Mouse (Mus musculus) central nervous system, embryonic 11.5 days (tissue): ENCODE data around the gene Tmem101. TPM values are rescaled to one million over a fixed set of nuclear protein-coding genes. Genes with fewer than 3 reads are reported as not detected.

Experiments
- polyA plus RNA-seq: library from polyadenylated mRNA; depleted of rRNA; stranded (reverse); fragments of >200 nt; gene quantifications from 2 replicates; pipeline ENCODE4 v1.2.3, GENCODE M21; 2012; rRNA removed

Gene Tmem101
- 33.5 and 34.9 TPM in 2 replicates for polyA plus RNA-seq

DNA sequence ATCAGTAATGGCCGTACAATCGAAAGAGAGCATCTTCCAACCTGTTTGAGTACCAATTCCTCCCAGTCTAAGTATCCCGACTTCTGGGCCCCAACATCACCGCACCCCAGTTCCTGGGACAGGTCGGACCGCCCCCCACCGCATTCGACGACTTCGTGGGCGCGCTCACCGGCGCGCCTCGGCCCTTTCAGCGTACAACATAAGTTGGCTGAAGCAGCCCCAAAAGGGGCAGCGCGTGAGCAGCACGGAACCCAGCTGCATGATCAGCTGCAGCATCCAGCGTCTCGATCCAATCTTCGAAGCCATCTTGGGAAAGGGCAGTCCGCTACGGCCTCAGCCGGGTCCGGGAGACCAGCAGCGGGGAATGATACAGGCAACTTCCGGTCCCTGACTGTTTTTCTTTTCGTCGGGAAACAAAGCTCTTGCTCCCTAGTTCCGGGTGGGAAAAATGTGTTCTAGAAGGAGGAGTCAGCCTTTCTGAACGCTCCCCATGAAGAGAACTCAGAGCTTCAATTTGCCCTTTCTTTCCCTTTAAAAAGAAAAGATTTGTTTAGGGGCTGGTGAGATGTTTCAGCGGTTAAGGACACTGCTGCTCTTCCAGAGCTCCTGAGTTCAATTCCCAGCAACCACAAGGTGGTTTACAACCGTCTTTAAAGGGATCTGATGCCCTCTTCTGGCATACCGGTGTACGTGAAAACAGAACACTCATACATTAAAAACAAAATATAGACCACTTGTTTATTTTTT lies at the start of gene Tmem101:
TSS of gene Tmem101 (minus strand) at position 366 of the 747 bp plus-strand sequence.

DNA sequence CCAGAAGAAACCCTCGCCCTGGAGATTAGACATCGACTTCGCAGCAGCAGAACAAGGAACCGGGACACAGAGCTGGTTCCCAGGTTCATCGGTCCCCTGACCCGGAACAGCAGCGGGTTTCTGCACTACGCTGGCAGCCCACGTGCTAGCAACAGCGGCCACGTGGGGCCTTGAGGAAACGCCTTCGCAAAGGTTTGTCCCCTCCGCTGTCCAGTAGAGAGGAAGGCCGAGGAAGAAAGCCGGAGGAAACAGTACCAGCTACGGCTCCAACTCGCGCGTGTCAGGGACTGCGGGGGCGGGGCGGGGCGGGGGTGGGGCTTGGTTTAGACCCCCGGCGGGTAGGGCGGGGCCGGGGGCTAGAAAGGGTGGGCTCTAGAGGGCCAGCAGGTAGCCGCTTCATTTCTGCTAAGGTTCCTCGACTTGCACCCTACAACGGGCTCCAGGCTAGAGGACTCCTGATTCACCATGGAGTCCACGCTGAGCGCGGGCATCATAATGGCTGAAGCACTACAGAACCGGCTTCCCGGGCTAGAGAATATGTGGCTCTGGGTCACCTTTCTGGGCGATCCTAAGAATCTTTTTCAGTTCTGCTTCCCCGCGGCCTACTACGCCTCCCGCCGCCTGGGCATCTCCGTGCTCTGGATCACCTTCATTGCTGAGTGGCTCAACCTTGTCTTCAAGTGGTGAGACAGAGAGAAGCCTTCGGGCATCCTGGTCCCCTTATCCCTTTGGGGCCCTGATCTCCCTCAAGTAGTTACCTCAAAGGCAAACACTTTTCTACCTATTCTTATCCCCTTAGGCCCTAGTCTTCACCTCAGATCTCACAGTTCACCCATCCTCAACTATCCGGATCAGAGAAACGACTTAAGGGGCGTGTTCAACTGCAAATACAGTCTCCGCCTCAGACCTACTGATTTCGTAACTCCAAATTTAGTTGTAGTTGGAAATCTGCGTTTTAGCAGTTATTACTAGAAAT lies 33.5 kb upstream of the Tmem101 start, which contains the start of gene G6pc3:
TSS of gene G6pc3 (plus strand) at position 160 of the 976 bp plus-strand sequence.

DNA sequence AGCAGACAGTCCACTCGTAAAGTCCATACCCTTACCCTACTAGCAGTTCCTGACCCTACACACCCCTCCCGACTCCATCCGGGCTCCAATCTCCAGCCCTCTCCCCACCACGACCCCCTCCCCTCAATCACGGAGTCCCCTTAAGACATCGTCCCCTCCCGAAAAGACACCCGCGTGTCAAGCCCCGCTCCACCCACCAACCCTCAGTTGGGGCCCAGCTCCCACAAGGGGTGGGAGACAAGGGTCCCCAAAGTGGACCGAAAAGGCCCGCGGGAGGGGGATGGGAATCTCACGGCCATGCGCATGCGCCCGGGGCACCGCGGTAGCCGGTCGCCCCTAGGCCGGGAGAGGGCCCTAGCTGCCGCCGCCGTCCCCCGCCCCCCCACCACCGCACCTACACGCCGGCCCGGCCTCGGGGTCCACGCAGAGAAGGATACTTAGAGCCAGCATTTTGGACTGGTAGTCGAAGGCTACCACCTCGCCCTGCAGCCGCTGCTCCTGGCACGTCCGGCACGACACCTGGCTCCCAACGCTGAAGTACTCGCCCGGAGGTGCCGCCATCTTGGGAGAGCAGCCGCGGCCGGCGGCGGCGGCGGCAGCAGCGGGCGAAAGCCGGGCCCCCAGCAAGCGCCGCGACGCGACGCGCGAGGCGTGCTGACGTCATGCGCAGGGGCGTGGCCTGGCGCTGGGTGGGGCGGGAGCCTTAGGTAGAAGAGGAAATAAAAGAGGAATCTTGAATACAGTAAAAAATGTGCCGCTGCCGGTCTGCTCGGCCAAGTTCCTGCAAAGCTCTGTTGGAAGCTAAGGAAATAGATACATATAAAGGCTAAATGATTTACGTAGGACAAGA lies 28.7 kb upstream of the Tmem101 start, which contains the start of gene Lsm12:
TSS of gene Lsm12 (minus strand) at position 651 of the 850 bp plus-strand sequence.

DNA sequence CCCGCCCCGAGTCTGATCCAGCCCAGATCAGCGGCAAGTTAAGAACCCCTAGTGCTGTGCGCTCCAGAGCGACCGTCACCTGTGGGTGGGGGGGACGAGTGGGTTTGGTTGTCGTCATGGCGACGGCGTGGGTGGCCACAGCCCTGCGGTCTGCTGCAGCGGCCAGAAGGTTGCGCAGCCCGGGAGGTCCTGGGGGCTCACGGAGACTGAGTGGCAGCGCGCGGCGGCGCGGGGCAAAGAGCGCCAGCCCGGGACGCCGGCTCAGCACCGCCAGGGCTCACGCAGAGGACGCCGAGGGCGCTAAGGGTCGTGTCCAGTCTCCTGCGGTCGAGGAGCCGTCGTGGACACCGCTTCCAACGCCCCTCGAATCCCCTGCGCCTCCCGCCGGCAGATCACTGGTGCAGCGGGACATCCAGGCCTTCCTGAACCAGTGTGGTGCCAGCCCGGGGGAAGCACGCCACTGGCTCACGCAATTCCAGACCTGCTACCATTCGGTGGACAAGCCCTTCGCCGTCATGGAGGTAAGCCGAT lies 10.7 kb downstream of the Tmem101 start, which contains the start of gene Nags:
TSS of gene Nags (plus strand) at position 43 of the 531 bp plus-strand sequence.

DNA sequence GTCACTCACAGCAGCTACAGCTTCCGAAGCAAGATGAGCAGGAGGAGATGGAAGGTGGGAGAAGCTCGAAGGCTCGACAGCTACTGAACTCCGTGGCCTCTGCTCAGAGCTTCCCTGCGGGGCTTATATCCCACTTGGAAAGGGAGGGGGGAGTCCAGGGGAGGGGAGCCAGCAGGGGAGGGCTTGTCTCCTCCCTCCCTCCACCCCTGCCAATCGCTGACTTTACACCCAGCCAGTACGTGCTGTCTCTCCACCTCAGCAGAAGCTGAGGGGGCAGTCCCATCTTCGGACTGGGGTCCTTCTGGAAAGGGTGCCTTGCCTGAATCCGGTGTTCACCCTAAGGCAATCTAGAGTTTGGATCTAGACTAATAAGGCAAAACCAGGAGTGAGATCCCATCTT lies 48.5 kb downstream of the Tmem101 start, which contains the start of gene Pyy:
TSS of gene Pyy (minus strand) at position 101 of the 400 bp plus-strand sequence.

Other genes starting within 250 kb of the Tmem101 start
- gene Sost, start 189.4 kb downstream of the Tmem101 start, polyA plus RNA-seq: 0.86 and 1.2 TPM in 2 replicates
- gene Cfap97d1, start 172.1 kb downstream of the Tmem101 start, polyA plus RNA-seq: not detected in 2 replicates
- 8.3 and 10.5 TPM in 2 replicates for gene Dusp3, start 169.4 kb downstream of the Tmem101 start, polyA plus RNA-seq
- gene Mpp3, start 127.9 kb downstream of the Tmem101 start, polyA plus RNA-seq: 27.2 and 29.5 TPM in 2 replicates
- gene Cd300lg, start 114.9 kb downstream of the Tmem101 start, polyA plus RNA-seq: 0.18 and 0.27 TPM in 2 replicates
- gene Mpp2, start 67.9 kb downstream of the Tmem101 start, polyA plus RNA-seq: 19.5 and 22.5 TPM in 2 replicates
- gene Ppy, start 55.1 kb downstream of the Tmem101 start, polyA plus RNA-seq: not detected in 2 replicates
- gene Pyy, start 48.6 kb downstream of the Tmem101 start, polyA plus RNA-seq: 1.8 and 4.3 TPM in 2 replicates
- gene Nags, start 10.9 kb downstream of the Tmem101 start, polyA plus RNA-seq: 0.21 and 0.50 TPM in 2 replicates
- 45.4 and 59.2 TPM in 2 replicates for gene Lsm12, start 28.9 kb upstream of the Tmem101 start, polyA plus RNA-seq
- gene G6pc3, start 33.2 kb upstream of the Tmem101 start, polyA plus RNA-seq: 34.9 and 38.5 TPM in 2 replicates
- 62.5 and 110 TPM in 2 replicates for gene Hdac5, start 73.8 kb upstream of the Tmem101 start, polyA plus RNA-seq
- 14.9 and 17.9 TPM in 2 replicates for gene BC030867, start 92.5 kb upstream of the Tmem101 start, polyA plus RNA-seq
- 0.30 and 0.55 TPM in 2 replicates for gene Asb16, start 112.3 kb upstream of the Tmem101 start, polyA plus RNA-seq
- gene Tmub2, start 128.5 kb upstream of the Tmem101 start, polyA plus RNA-seq: 31.0 and 49.3 TPM in 2 replicates
- gene Atxn7l3, start 140.2 kb upstream of the Tmem101 start, polyA plus RNA-seq: 62.8 and 72.5 TPM in 2 replicates
- 89.8 and 217 TPM in 2 replicates for gene Ubtf, start 163.3 kb upstream of the Tmem101 start, polyA plus RNA-seq
- gene Slc4a1, start 209.8 kb upstream of the Tmem101 start, polyA plus RNA-seq: 31.2 and 52.6 TPM in 2 replicates
- gene Rundc3a, start 237.0 kb upstream of the Tmem101 start, polyA plus RNA-seq: 89.0 and 259 TPM in 2 replicates